Comparison of ENCODE assay signal across 8 mouse cellular contexts in genomic region chr11:98438331-98439158, GRCm38 (mm10). TPM values are rescaled to one million over a fixed set of nuclear protein-coding genes. Genes with fewer than 3 reads are reported as not detected.
A peak's percentile ranks its signal among the peaks of the same experiment; 100 is the strongest.
DNase-seq lines count a peak whose midpoint lies in the region; ATAC-seq and TF ChIP-seq lines count a peak whose summit lies in the region.

Gene Mien1 (minus strand): TSS chr11:98438991.

- peak; percentile 72; the same call in 1 of the 2 replicates for TF ChIP-seq POLR2A in brain, embryonic 14.5 days (IDR thresholded peaks at IDR 0.05; ENCODE audit: borderline replicate concordance, extremely low read depth, insufficient read depth, insufficient read length, poor library complexity, severe bottlenecking)

- 2% methylated on average over 43 of the region's 43 CpGs for WGBS in heart, embryonic 12.5 days
- 2% methylated on average over 43 of the region's 43 CpGs for WGBS in kidney, postnatal 0 days
- 2% methylated on average over 43 of the region's 43 CpGs for WGBS in liver, embryonic 11.5 days
- 3% methylated on average over 43 of the region's 43 CpGs for WGBS in stomach, embryonic 14.5 days

- peak within 1 kb of the TSS; percentile 61 for H3ac ChIP-seq in C2C12 (ENCODE audit: control insufficient read depth, insufficient read length, low read depth)

- peak within 1 kb of the TSS; percentile 56 for H3K4me3 ChIP-seq in C2C12 (ENCODE audit: insufficient read depth, poor library complexity, severe bottlenecking)
- H3K4me3 ChIP-seq in erythroblast, embryonic 14.5 days (replicated peaks), result peak within 1 kb of the TSS; percentile 94
- peak within 1 kb of the TSS; percentile 73 for H3K4me3 ChIP-seq in heart, embryonic 12.5 days
- H3K4me3 ChIP-seq in kidney, postnatal 0 days (replicated peaks; ENCODE audit: low read depth, low read length), result peak within 1 kb of the TSS; percentile 62
- H3K4me3 ChIP-seq in liver, embryonic 11.5 days (ENCODE audit: low read depth, low read length), result peak within 1 kb of the TSS; percentile 66
- peak within 1 kb of the TSS; percentile 67 for H3K4me3 ChIP-seq in stomach, embryonic 14.5 days (ENCODE audit: low read depth, low read length)

- H3K27ac ChIP-seq in heart, embryonic 12.5 days (ENCODE audit: poor library complexity, severe bottlenecking), result peak within 1 kb of the TSS; percentile 58
- peak within 1 kb of the TSS; percentile 66 for H3K27ac ChIP-seq in kidney, postnatal 0 days
- peak within 1 kb of the TSS; percentile 62 for H3K27ac ChIP-seq in liver, embryonic 11.5 days (ENCODE audit: low read depth, low read length)
- H3K27ac ChIP-seq in stomach, embryonic 14.5 days (ENCODE audit: low read length), result peak within 1 kb of the TSS; percentile 48; the same call in 1 of the 2 replicates

- no peaks in the 10 kb centered on the region for H3K27me3 ChIP-seq in C2C12 (ENCODE audit: control insufficient read depth, insufficient read depth, insufficient read length)
- H3K27me3 ChIP-seq in erythroblast, embryonic 14.5 days (ENCODE audit: control insufficient read depth), result no peaks in the 10 kb centered on the region
- no peaks in the 10 kb centered on the region for H3K27me3 ChIP-seq in heart, embryonic 12.5 days (replicated peaks)
- H3K27me3 ChIP-seq in kidney, postnatal 0 days (ENCODE audit: insufficient read depth, low read length), result no peaks in the 10 kb centered on the region
- H3K27me3 ChIP-seq in liver, embryonic 11.5 days (replicated peaks; ENCODE audit: control insufficient read depth, insufficient read depth, low read length), result no peaks in the 10 kb centered on the region
- no peaks in the 10 kb centered on the region for H3K27me3 ChIP-seq in stomach, embryonic 14.5 days (ENCODE audit: control insufficient read depth, insufficient read depth, low read length)

- H3K4me2 ChIP-seq in heart, embryonic 12.5 days, result peak within 1 kb of the TSS; percentile 85
- H3K4me2 ChIP-seq in kidney, postnatal 0 days (ENCODE audit: low read length), result peak within 1 kb of the TSS; percentile 95
- H3K4me2 ChIP-seq in liver, embryonic 11.5 days, result peak within 1 kb of the TSS; percentile 92
- H3K4me2 ChIP-seq in stomach, embryonic 14.5 days (replicated peaks; ENCODE audit: low read depth, low read length), result peak within 1 kb of the TSS; percentile 77

- peaks cover 17% of the 10 kb centered on the region for H3K4me1 ChIP-seq in erythroblast, embryonic 14.5 days (ENCODE audit: control insufficient read depth)
- H3K4me1 ChIP-seq in heart, embryonic 12.5 days (replicated peaks), result peaks cover 11% of the 10 kb centered on the region
- H3K4me1 ChIP-seq in kidney, postnatal 0 days (replicated peaks; ENCODE audit: insufficient read depth, low read length), result no peaks in the 10 kb centered on the region; the same call in 1 of the 2 replicates
- peaks cover 4% of the 10 kb centered on the region; the same call in 1 of the 2 replicates for H3K4me1 ChIP-seq in liver, embryonic 11.5 days (replicated peaks; ENCODE audit: control insufficient read depth, insufficient read depth, low read length)
- peaks cover 2% of the 10 kb centered on the region; the same call in 1 of the 2 replicates for H3K4me1 ChIP-seq in stomach, embryonic 14.5 days (ENCODE audit: control insufficient read depth, insufficient read depth, low read length)

- DNase-seq in brain, embryonic 14.5 days (ENCODE audit: low read depth), result peak; percentile 97
- DNase-seq in kidney, postnatal 0 days (ENCODE audit: low spot score), result peak; percentile 95
- peak; percentile 97 for DNase-seq in liver, embryonic 11.5 days (ENCODE audit: low spot score)
- peak; percentile 97 for DNase-seq in naive thymus-derived CD4-positive, alpha-beta T cell, adult 2 months (ENCODE audit: low read depth)

- no peaks in the 10 kb centered on the region for H3K79me2 ChIP-seq in C2C12 (ENCODE audit: control insufficient read depth, insufficient read depth)

- H3K9ac ChIP-seq in heart, embryonic 12.5 days, result peak within 1 kb of the TSS; percentile 69
- peak within 1 kb of the TSS; percentile 70 for H3K9ac ChIP-seq in kidney, postnatal 0 days (ENCODE audit: low read depth, low read length)
- peak within 1 kb of the TSS; percentile 67 for H3K9ac ChIP-seq in liver, embryonic 11.5 days (ENCODE audit: low read depth, low read length)
- peak within 1 kb of the TSS; percentile 42 for H3K9ac ChIP-seq in stomach, embryonic 14.5 days (replicated peaks; ENCODE audit: low read depth, low read length)

- H3K9me3 ChIP-seq in erythroblast, embryonic 14.5 days (ENCODE audit: control insufficient read depth, low read length), result peaks cover 2% of the 10 kb centered on the region; the same call in 1 of the 2 replicates
- H3K9me3 ChIP-seq in heart, embryonic 12.5 days (replicated peaks), result no peaks in the 10 kb centered on the region
- no peaks in the 10 kb centered on the region for H3K9me3 ChIP-seq in kidney, postnatal 0 days (replicated peaks; ENCODE audit: low read length)
- H3K9me3 ChIP-seq in liver, embryonic 11.5 days (ENCODE audit: control insufficient read depth, low read length), result no peaks in the 10 kb centered on the region
- no peaks in the 10 kb centered on the region for H3K9me3 ChIP-seq in stomach, embryonic 14.5 days (ENCODE audit: control insufficient read depth, low read depth, low read length)

- peaks cover 22% of the 10 kb centered on the region for H3K36me3 ChIP-seq in C2C12 (ENCODE audit: control insufficient read depth, insufficient read depth)
- H3K36me3 ChIP-seq in erythroblast, embryonic 14.5 days (ENCODE audit: control insufficient read depth), result peaks cover 3% of the 10 kb centered on the region; the same call in 1 of the 2 replicates
- peaks cover 40% of the 10 kb centered on the region for H3K36me3 ChIP-seq in heart, embryonic 12.5 days
- H3K36me3 ChIP-seq in kidney, postnatal 0 days (ENCODE audit: insufficient read depth, low read length), result peaks cover 22% of the 10 kb centered on the region
- H3K36me3 ChIP-seq in liver, embryonic 11.5 days (ENCODE audit: control insufficient read depth, insufficient read depth, low read length), result peaks cover 2% of the 10 kb centered on the region
- peaks cover 30% of the 10 kb centered on the region for H3K36me3 ChIP-seq in stomach, embryonic 14.5 days (ENCODE audit: control insufficient read depth, insufficient read depth, low read length)

- TF ChIP-seq CTCF in C2C12 (IDR thresholded peaks at IDR 0.05; ENCODE audit: control insufficient read depth, insufficient read depth, insufficient read length), result peak; percentile 96
- peak; percentile 93 for TF ChIP-seq CTCF in brain, embryonic 14.5 days (IDR thresholded peaks at IDR 0.05; ENCODE audit: borderline replicate concordance, extremely low read depth, insufficient read depth, insufficient read length)
- TF ChIP-seq CTCF in kidney, postnatal 0 days (IDR thresholded peaks at IDR 0.05; ENCODE audit: low read depth), result peak; percentile 98

- peak; percentile 90 for ATAC-seq in heart, embryonic 12.5 days (ENCODE audit: insufficient number of reproducible peaks, low FRiP score)
- peak; percentile 93 for ATAC-seq in kidney, postnatal 0 days (replicated peaks; ENCODE audit: low FRiP score, low read depth)
- peak; percentile 86 for ATAC-seq in liver, embryonic 11.5 days (replicated peaks; ENCODE audit: low FRiP score)
- ATAC-seq in stomach, embryonic 14.5 days (ENCODE audit: insufficient number of reproducible peaks, insufficient read depth, low FRiP score, low read depth), result peak; percentile 94

- no peaks in the 10 kb centered on the region for H3K79me3 ChIP-seq in C2C12 (ENCODE audit: low read depth)

TF ChIP-seq in C2C12, 6 proteins besides CTCF, POLR2A, EP300 and RAD21:
- peak; percentile 99 for TF ChIP-seq USF1 (IDR thresholded peaks at IDR 0.05; ENCODE audit: low read depth)
- TF ChIP-seq CEBPB (IDR thresholded peaks at IDR 0.05; ENCODE audit: low read depth), result no peak
- peak; percentile 80 for TF ChIP-seq MAX (IDR thresholded peaks at IDR 0.05)
TF ChIP-seq in C2C12: peak in this region for 2.

RNA-seq across cellular contexts. Expression of gene Mien1, which starts in this region (rescaled TPM):
- polyA plus RNA-seq in C2C12 (2012; fragmentation: generic; extraction: Trizol), result 73.7 TPM
- 130 and 147 TPM in 2 replicates for polyA plus RNA-seq in brain, embryonic 14.5 days (2012; rRNA removed)
- 3.1 and 4.4 TPM in 2 replicates for polyA plus RNA-seq in erythroblast, embryonic 14.5 days (2012)
- polyA plus RNA-seq in heart, embryonic 12.5 days (2016; fragmentation: Nextera tagmentation; extraction: Ambion mirVana), result 102 and 104 TPM in 2 replicates
- 155 and 158 TPM in 2 replicates for polyA plus RNA-seq in kidney, postnatal 0 days (2015; fragmentation: Nextera tagmentation; extraction: Ambion mirVana)
- 99.4 and 100 TPM in 2 replicates for polyA plus RNA-seq in liver, embryonic 11.5 days (2014; fragmentation: Nextera tagmentation; extraction: Ambion mirVana)
- polyA plus RNA-seq in stomach, embryonic 14.5 days (2014; fragmentation: Nextera tagmentation; extraction: Ambion mirVana), result 98.0 and 101 TPM in 2 replicates

Comparison
In these comparisons a context has a peak if more than half of its experiments do, and no peak if none do; other contexts are left out.
1. Peak in every context shown above with its lines: DNase-seq, ATAC-seq, H3K4me3 ChIP-seq and H3K27ac ChIP-seq.
2. RNA of gene Mien1 (polyA plus RNA-seq): 155 to 158 TPM in kidney, postnatal 0 days, 130 to 147 TPM in brain, embryonic 14.5 days, 102 to 104 TPM in heart, embryonic 12.5 days, 99.4 to 100 TPM in liver, embryonic 11.5 days, 98.0 to 101 TPM in stomach, embryonic 14.5 days and 73.7 TPM in C2C12 (single experiment); 3.1 to 4.4 TPM in erythroblast, embryonic 14.5 days; every median in the first group is over 10 times any median in the second.